Mouse (Mus musculus) bone marrow, adult 2 months (tissue): ENCODE results near the gene Dcst2. TPM values are rescaled to one million over a fixed set of nuclear protein-coding genes. Genes with fewer than 3 reads are reported as not detected.
A peak's percentile ranks its signal among the peaks of the same experiment; 100 is the strongest.

ENCODE experiments used
- H3K27ac ChIP-seq: fragments of 200-500 bp; 2 replicates; pipeline ENCODE4 v1.5.1; 2012; ENCODE audit warnings: low read depth, mild to moderate bottlenecking, control low read depth, inconsistent platforms, low read length; ENCODE audit not compliant: control insufficient read depth, poor library complexity, insufficient read depth
- H3K4me1 ChIP-seq: fragments of 200-500 bp; 2 replicates; pipeline ENCODE4 v1.6.1; 2011; ENCODE audit warnings: low read length; ENCODE audit not compliant: control insufficient read depth, insufficient read depth
- H3K4me3 ChIP-seq: fragments of 200-500 bp; replicated peaks from 2 replicates; pipeline ENCODE3; 2011; ENCODE audit warnings: mild to moderate bottlenecking, low read depth, low read length, control low read depth; ENCODE audit not compliant: control insufficient read depth
- CTCF ChIP-seq: fragments of 200-500 bp; IDR thresholded peaks from 2 replicates; pipeline ENCODE4 v1.5.1; 2011; ENCODE audit warnings: low read length, control low read depth; ENCODE audit not compliant: control insufficient read depth, insufficient read depth
- POLR2A ChIP-seq: fragments of 200-500 bp; IDR thresholded peaks from 2 replicates; pipeline ENCODE4 v1.6.1; 2011; ENCODE audit warnings: low read depth, mild to moderate bottlenecking, control low read depth, low read length, borderline replicate concordance; ENCODE audit not compliant: control insufficient read depth
- WGBS: fragments of 180-500 bp; shearing (Covaris S2); methylation state at CpG from one replicate; pipeline ENCODE4 v1.1.7; 2018; 5-methylcytosine and 5-hydroxymethylcytosine counted together
- polyA plus RNA-seq: library from polyadenylated mRNA; stranded (reverse); fragments of >200 nt; gene quantifications from 2 replicates; pipeline ENCODE4 v1.2.4, GENCODE M21; 2011; ENCODE audit warnings: low replicate concordance; ENCODE audit not compliant: missing spikeins, insufficient read depth, insufficient read length

The Dcst2 gene
- polyA plus RNA-seq, 1 experiment = not detected

- WGBS = under 1% methylated on average over 43 of the region's 44 CpGs
- Histone ChIP-seq H3K4me3 (peak overlapping the region; percentile 54), H3K4me1 (no peaks in the 10 kb centered on the region; the same call in 1 of the 2 replicates), H3K27ac (no peak overlapping the region)
- TF ChIP-seq CTCF (peak; percentile 87), POLR2A (no peak)
These were observed 34.3 kb downstream of the Dcst2 start for GRCm38 (mm10) chr3:89395806-89396653.

- no peaks in the 10 kb centered on the region for H3K4me1 ChIP-seq
- TF ChIP-seq POLR2A (no peak), CTCF (no peak)
- H3K27ac ChIP-seq = no peak overlapping the region
- under 1% methylated on average over 4 of the region's 4 CpGs for WGBS
- no peak overlapping the region for H3K4me3 ChIP-seq
These were observed 34.9 kb downstream of the Dcst2 start for GRCm38 (mm10) chr3:89396654-89397005.

- H3K27ac ChIP-seq = no peak overlapping the region
- no peaks in the 10 kb centered on the region for H3K4me1 ChIP-seq
- TF ChIP-seq POLR2A (no peak), CTCF (no peak)
- 89% methylated on average over 7 of the region's 7 CpGs for WGBS
- H3K4me3 ChIP-seq = no peak overlapping the region
These were observed 39.6 kb downstream of the Dcst2 start for GRCm38 (mm10) chr3:89401329-89401728.

- Histone ChIP-seq H3K4me3 (no peak within 1 kb of the TSS), H3K27ac (no peak within 1 kb of the TSS), H3K4me1 (no peaks in the 10 kb centered on the region)
- 82% methylated on average over 5 of the region's 5 CpGs for WGBS
- no peak for TF ChIP-seq POLR2A
- no peak for TF ChIP-seq CTCF
These were observed 40.9 kb downstream of the Dcst2 start, which contains the start of gene Lenep for GRCm38 (mm10) chr3:89402693-89403092. Gene Lenep, minus strand, starts transcription at chr3:89402793.

GRCm38 (mm10) chr3:89406887-89407286 lies 45.1 kb downstream of the Dcst2 start:
- Histone ChIP-seq H3K4me1 (no peaks in the 10 kb centered on the region), H3K4me3 (no peak overlapping the region), H3K27ac (no peak overlapping the region)
- WGBS = 88% methylated on average over 6 of the region's 6 CpGs
- no peak for TF ChIP-seq CTCF
- no peak for TF ChIP-seq POLR2A

- H3K4me3 ChIP-seq = no peak overlapping the region
- no peak for TF ChIP-seq POLR2A
- no peak for TF ChIP-seq CTCF
- WGBS = 90% methylated on average over 16 of the region's 16 CpGs
- no peaks in the 10 kb centered on the region for H3K4me1 ChIP-seq
- H3K27ac ChIP-seq = no peak overlapping the region
These were observed 46.7 kb downstream of the Dcst2 start for GRCm38 (mm10) chr3:89408448-89408847.

GRCm38 (mm10) chr3:89409701-89410100 lies 47.9 kb downstream of the Dcst2 start:
- TF ChIP-seq CTCF (no peak), POLR2A (no peak)
- Histone ChIP-seq H3K4me1 (no peaks in the 10 kb centered on the region), H3K27ac (no peak overlapping the region), H3K4me3 (no peak overlapping the region)
- WGBS = 90% methylated on average over 3 of the region's 3 CpGs

- H3K4me3 ChIP-seq = peak overlapping the region; percentile 73
- no peaks in the 10 kb centered on the region for H3K4me1 ChIP-seq
- 77% methylated on average over 10 of the region's 10 CpGs for WGBS
- H3K27ac ChIP-seq = no peak overlapping the region
- TF ChIP-seq POLR2A = no peak
- TF ChIP-seq CTCF = no peak
These were observed 49.1 kb downstream of the Dcst2 start for GRCm38 (mm10) chr3:89410864-89411263.
